Mouse (Mus musculus): ENCODE measurements around the gene Serping1. TPM values are rescaled to one million over a fixed set of nuclear protein-coding genes. Genes with fewer than 3 reads are reported as not detected.
"Not testable (repeated sequence)": the region's sequence is repeated elsewhere in the genome, so short reads cannot be mapped to it uniquely, and the experiment has no call there.

Gene Serping1
- 73.1 and 93.2 TPM in 2 replicates for total RNA-seq (2021)
- long read RNA-seq, experiment 1, transcript Serping1-201 (8 exons, 1,768 nt), result major isoform, 10 of 40 reads
- long read RNA-seq, experiment 1, partial matches to known transcripts, result 25 of 40 reads
- long read RNA-seq, experiment 1, other reads (novel, unspliced or antisense), result 5 of 40 reads
- long read RNA-seq, experiment 2, transcript Serping1-201 (8 exons, 1,768 nt), result major isoform, 27 of 80 reads
- long read RNA-seq, experiment 2, partial matches to known transcripts, result 44 of 80 reads
- long read RNA-seq, experiment 2, other reads (novel, unspliced or antisense), result 9 of 80 reads

DNA sequence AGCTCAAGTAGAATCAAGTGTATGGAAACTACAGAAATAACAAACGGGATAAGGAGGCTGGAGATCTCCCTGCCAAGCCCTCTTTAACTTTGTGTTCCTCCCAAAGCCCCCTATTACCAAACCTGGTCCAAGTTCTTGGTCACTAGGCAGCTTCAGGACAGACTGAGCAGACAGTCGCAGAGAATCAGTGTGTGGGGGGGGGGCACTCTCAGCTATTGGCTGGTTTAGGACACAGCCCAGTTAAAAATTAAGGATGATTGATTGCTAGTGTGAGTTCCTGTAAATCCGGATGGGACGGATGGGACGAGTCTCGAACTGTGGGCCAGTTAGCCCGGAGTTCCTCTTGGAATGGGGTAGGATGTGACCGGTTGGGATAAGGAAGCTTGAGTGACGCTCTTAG is at the start of gene Serping1:
Gene Serping1, minus strand, starts transcription at position 204 of the 400 bp plus-strand sequence.
- no peak for DNase-seq

- DNase-seq, result no peak
Observed at GRCm38 (mm10) chr2:84823237-84823636, 48.0 kb upstream of the Serping1 start.

GRCm38 (mm10) chr2:84822552-84822951 is 47.3 kb upstream of the Serping1 start, which contains the start of gene Smtnl1:
Smtnl1 (minus strand) TSS chr2:84822652.
- DNase-seq, result no peak

- DNase-seq, result no peak
Observed at GRCm38 (mm10) chr2:84819861-84820260, 44.6 kb upstream of the Serping1 start.

- DNase-seq, result no peak
Observed at GRCm38 (mm10) chr2:84812676-84813075, 37.4 kb upstream of the Serping1 start.

GRCm38 (mm10) chr2:84811880-84812279 is 36.6 kb upstream of the Serping1 start:
- DNase-seq, result no peak

DNA sequence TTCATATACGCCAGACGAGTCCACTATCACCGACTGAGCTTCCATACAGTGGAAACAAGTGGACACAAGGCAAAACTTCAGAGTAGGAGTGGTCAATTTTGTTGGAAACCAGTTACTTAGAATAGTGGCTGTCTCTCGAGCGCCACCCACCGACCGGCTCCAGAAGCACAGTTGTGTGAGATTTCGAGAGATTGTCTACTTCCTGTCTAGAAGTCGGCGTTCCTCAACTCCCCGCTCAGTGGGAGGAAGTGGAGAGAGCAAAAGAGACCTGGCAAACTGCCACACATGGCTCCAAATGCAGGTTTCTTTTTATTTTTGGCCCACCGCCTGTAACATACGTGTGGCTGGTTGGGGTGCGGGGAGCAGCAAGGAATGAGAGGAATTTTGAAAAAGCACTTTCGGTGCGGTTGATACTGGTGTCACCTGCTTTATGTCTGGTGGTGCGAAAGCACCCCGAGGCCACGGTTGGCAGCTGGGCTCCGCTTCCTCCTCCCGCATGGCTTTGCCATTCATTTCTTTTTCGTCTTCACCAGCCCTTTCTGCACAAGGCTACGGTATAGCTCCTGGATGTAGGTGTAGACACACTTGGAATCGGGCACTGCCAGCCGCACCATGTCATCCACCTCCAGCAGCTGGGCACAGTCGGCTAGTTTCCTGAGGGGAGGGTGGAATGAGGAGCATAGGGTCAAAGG is 35.8 kb upstream of the Serping1 start:
- DNase-seq, result peak; percentile 88

- no peak for DNase-seq
Observed at GRCm38 (mm10) chr2:84810526-84810885, 35.3 kb upstream of the Serping1 start.

DNA sequence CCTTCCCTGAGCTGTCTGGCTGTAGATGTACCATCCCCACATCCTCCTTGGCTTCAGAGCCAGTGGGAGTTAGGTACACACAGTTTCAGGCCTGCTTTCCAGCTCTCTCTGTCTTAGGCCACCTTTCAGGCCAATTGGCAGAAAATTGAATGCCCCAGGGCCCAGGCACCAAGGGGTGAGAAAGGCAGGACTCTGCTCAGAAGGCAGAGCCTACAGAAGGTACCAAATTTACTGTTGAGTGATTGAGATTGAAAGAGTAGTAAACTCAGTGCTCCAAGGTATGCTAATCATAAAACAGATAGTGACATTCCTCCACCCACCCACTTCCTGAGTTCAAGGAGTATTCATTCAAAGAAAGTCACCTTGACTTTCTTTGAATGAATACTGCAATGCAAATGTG is 34.1 kb upstream of the Serping1 start:
- DNase-seq, result no peak

DNA sequence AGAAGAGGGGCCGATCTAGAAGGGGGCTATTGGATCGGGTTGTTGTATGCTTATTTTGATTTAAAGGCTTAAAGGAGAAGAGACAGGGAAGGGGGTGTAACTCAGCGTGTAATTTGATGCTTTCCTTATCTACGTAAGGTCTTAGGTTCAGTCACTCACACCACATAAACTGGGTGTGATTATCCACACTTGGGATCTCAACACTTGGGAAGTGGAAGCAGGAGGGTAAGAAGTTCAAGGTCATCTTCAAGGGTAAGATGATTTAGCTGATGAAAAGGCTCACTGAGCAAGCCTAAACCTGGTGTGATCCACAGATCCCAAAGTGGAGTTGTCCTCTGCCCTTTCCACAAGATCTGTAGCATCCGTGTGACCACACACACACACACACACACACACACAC is 31.3 kb upstream of the Serping1 start:
- no peak for DNase-seq

- DNase-seq, result no peak
Observed at GRCm38 (mm10) chr2:84803963-84804362, 28.7 kb upstream of the Serping1 start.

DNA sequence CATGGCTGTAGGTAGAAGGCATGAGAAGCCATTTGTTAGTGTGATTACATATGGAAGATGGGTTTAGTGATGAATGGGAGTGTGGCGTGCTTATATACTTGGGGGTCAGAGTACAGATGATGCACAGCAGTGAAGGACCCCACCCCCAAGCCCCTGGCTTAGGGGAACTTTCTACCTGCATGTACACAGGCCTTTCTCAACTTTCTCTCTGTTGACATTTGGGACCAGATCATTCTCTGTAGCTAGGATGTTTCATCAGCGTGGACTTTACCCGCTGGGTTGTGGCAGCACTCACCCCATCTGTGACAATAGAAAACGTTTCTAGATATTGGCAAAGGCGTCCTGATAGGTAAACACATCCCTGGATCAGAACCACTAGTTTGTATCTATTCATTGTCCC is 26.0 kb upstream of the Serping1 start:
- not testable (repeated sequence) for DNase-seq

DNA sequence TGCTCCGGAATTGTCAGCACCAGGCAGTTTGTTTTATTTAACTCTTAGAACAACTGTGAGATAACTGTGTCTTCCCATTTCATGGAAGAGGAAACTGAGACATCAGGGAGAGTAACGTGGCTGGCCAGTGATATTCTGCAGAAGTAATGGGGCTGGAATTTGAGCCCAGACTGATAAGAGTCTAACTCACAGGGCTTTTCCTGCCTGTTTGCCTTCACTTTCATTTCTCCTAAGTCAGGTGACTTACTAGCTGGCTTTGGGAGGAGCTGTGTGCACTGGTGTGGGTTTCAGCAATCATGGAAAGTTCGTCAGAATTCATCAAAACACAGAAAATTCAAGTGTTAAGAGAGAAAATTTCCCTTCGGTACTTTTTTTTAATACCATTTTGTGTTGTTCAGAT is 25.1 kb upstream of the Serping1 start:
- no peak for DNase-seq

DNA sequence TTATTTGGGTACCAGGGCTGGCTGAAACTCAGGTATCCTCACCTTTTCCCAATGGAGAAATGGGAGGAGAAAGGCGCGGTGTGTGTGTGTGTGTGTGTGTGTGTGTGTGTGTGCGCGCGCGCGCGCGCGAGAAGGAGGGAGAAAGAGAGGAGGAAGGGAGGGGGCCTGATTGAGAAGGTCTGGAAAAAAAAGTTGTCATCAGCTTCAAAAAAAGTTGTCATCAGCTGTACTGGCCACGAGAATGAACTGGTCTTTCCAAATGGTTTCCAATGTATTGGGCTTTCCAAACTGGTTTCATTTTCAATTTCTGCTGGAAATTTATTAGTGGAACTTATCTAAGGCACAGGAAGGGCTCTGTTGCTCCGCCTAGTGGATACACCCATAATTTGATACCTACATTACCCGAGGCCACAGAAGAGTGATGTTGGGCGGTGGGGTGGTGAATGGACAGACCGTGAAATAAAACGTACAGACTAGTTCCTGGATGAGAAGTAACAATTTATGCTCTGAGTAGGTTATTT is 23.9 kb upstream of the Serping1 start:
- peak; percentile 72 for DNase-seq

DNA sequence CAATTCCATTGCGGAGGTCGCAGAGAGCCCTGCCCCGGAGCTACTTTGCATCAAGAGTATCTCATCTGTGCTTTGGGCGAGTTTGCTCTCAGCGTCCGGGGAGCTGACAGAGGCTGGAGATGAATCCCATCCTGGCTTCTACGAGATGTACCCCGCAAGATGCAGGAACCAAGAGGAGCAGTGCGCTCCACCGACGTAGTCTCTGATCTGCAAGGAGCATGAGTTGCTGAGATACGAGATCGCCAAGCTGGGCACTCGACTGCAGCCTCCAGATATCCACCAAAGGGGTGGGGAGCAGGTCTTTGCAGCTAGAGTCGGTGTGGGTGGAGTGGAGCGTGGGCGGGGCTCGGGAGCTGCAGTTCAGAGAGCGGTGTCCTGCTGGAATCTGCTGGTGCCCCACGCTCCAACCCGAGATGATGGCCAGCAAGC is 23.3 kb upstream of the Serping1 start, which contains the start of gene Ube2l6:
Gene Ube2l6, plus strand, starts transcription at position 336 of the 429 bp plus-strand sequence.
- DNase-seq, result peak; percentile 83

DNA sequence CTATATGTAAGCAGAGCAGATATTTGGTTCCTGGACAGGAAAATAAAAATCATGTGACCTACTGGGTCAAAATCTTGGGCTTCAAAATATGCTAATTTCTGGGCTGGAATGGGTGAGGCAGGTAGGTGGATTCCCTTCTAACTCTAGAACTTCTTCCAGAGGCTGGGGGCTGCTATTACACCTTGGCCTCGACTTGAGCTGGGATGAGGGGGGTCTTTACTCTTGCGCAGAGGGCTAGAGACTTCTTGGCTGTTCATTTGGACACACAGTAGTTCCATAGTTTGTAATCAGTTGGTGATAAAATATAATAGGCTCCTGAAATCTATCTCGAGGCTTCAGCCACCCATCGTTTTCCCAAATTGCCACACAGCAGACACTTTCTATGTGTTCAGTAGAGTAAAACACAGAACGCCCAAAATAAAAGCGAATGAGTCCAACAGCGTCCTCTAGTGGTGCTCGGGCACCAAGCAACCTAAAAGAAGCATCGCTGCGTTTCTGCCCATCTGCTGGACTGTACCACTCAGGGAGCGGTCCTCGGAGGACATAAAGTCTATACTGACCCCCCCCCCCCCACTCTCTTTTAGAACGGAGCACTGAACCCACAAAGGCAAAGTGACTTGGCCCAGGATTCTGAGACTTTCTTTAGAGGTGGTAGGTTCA is 22.7 kb upstream of the Serping1 start:
- DNase-seq, result peak; percentile 86

DNA sequence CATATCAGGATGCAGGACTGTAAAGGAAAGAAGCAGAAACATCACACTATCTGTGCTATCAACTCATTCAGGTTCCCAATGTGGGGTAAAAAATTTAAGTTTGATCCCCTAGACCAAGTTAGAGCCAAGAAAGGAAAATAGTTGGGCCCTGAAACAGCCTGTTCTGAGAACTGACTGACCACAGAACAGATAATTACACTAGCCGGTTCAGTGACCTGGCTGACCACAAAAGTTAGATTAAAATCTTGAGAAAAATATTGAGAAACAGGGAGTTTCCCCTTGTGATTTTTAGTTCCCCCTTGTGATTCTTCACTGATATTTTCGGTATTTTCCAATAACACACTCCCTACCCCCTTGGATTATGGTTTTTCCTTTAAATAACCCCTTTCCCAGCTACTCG is 18.6 kb upstream of the Serping1 start:
- no peak for DNase-seq

GRCm38 (mm10) chr2:84793154-84793553 is 17.9 kb upstream of the Serping1 start:
- DNase-seq, result no peak

- peak; percentile 51 for DNase-seq
Observed at GRCm38 (mm10) chr2:84792516-84792915, 17.3 kb upstream of the Serping1 start.

DNA sequence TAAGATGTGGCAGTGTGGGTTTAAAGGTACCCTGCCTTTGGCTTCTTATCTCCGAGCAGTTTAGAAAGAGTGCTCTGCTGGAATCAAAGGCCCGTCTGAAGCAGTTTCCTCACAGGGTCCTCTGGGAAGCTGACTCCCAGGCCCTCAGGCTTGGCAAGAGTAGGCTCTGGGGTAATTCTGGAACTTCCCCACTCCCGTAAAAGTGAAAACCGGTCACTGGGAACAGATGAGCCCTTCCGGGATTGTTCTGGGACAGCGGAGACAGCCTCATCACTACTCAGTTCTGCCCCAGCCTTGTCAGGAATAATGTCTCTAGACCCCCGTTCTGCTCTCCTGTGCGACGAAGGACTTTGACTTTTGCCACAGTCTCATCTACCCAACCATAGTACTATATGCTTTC is 15.2 kb upstream of the Serping1 start:
- no peak for DNase-seq

DNA sequence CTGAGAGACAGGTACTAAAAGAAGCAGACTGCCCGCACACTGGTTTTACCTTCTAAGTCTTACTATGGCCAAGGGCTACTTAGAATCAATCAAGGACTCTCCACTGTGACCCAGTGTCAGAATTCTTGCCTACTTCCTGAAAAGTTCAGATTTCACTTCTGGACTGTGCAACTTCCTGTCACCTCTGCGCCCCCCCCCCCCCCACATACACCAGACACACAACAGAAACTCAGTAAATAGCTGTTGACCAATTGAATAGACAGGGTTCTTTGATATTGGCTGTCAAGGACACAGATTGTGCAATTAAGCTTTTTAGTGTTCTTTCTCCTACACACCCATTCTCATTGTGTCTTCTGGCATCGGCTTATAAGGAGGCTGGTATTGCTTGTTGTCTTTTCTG is 13.1 kb upstream of the Serping1 start:
- no peak for DNase-seq

GRCm38 (mm10) chr2:84783840-84784566 is 8.8 kb upstream of the Serping1 start:
- DNase-seq, result no peak

Data from adrenal gland, postnatal 14 days (tissue).